Mouse (Mus musculus): Measurements from ENCODE around the gene Asphd1. TPM values are rescaled to one million over a fixed set of nuclear protein-coding genes. Genes with fewer than 3 reads are reported as not detected.
"Not testable (repeated sequence)": the region's sequence is repeated elsewhere in the genome, so short reads cannot be mapped to it uniquely, and the experiment has no call there.

Gene Asphd1
- total RNA-seq, 1 experiment from 2014 or later, result not detected

DNA sequence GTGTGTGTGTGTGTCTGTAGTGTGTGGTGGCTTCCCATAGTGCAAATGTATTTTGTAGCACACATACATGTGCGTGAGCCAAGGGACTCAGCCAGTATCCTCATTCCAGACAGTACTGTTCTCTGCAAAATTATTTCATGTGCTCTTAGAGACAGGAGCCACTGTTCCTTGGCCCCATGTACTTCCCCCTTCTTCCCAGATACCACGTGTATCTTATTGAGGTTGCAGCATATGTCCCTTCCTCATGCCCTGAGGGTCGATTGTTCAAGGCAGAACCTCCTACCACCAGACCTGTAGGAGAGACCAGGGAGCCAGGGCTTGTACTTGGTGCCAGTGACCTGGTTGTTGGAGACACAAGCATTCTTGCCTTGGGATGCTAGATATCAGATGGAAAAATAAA lies 5.7 kb upstream of the Asphd1 start:
- ATAC-seq (replicated peaks; ENCODE audit: insufficient number of reproducible peaks, low FRiP score, low TSS enrichment, poor library complexity, severe bottlenecking), result no peak

DNA sequence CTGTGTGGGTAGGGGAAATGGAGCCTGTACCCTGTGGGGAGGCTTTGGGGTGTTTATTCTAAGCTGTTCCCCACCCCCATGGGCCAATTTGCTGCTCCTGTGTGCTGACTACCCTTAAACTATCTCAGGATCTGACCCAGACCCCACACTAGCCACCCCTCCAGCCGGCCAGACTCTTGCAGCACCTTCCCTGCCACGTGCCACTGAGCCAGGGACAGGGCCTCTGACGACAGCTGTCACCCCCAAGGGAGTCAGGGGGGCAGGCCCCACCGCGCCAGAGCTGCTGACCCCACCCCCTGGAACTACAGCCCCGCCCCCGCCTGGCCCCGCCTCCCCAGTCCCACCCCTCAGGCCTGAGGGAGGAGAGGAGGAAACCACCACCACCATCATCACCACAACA lies 3.3 kb upstream of the Asphd1 start:
- no peak for ATAC-seq (replicated peaks; ENCODE audit: insufficient number of reproducible peaks, low FRiP score, low TSS enrichment, poor library complexity, severe bottlenecking)

DNA sequence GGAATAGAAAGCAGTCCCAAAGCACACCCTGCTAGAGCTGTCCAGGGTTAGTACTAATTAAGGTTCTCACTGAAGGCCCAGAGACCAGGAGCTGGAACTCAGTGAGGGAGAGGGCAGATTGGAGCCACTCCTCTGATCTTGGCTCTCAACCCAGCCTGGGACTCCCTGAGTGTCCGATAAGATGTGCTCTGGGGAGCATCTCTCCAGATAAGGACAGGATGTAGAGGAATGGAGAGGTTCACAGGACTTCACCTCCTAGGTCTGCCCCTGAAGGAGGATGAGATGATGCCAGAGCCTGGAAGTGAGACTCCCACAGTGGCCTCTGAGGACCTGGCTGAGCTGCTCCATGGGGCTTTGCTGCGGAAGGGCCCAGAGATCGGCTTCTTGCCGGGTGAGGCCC lies 2.4 kb upstream of the Asphd1 start:
- no peak for ATAC-seq (replicated peaks; ENCODE audit: insufficient number of reproducible peaks, low FRiP score, low TSS enrichment, poor library complexity, severe bottlenecking)

DNA sequence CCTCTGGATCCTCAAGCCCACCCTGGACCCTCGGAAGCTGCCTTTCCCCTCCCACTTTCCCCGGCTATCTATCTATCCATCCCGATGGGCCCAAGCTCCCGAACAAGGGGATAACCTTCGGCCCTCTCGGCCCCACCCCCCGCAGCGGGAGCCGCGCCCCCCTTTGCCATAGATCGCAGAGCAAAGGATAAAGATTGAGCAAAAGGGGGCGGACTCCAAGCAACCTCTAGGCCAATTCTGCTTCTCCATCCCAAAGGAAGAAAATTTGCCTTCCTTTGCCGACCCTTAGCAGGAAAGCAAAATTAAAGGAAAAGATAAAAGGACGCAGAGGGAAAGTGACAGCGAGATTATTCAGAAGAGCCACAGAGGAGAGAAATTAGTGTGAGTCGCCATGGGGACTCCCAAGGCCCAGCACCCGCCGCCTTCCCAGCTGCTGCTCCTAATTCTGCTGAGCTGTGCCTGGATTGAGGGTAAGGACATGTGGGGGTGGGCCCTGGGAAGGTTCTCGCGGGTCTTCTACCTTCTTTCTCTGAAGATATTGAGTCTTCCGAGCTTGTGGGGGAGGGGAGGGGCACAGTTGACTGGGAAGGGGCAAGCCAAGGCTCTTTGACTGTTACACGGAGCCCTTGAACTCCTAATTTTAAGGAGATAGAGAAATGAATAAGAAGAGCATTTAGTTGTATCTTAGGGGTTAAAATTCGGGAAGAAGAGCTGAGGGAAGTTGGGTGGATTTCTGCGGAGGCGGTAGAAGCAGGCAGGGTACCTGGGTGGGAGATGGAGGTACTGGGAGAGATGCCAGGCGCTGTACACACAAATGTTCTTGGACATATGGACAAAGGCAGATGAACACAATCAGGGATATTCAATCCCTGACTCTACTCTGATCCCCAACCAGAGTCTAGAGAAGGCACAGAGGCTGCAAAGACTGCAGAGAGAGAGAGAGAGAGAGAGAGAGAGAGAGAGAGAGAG lies 1.5 kb upstream of the Asphd1 start:
- ATAC-seq (replicated peaks; ENCODE audit: insufficient number of reproducible peaks, low FRiP score, low TSS enrichment, poor library complexity, severe bottlenecking), result no peak

DNA sequence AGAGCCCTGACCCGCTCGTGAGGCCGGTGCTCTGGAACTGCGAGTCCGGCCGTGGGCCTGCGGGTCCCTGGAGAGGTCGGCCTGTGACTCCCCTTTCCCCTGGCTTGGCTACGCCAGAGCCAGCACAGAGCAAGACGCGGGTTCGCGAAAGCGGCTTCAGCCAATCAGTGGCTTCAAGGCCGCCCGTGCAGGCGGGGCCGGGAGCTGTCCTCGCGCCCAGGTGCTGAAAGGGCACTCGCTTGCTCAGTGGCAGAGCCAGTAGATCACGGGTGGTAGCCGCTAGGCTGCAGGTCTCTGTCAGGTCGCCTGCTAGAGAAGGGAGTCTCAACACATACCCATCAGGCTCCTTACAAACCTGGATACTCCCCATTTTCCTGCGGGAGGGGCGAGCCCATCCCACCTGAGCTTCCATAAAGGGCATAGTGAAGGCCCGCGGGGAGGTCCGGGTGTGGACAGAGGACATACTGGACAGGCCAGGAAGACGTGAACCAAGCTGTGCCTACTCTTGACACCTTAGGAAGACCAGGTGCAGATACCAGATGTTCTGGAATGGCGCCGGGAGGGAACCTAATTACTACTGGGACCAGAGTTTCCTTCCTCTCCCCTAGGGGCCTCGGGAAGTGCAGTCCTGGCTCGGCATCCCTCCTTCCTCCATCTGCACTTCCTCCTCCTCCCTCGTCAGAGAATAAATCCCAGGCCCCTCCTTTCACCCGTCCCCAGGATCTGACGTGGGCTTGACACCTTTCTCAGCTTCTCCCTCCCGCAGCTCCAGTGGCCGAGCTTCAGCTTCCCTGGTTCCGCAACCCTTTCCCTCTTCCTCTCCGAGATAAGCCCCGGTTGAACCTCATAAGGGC lies 638 bp upstream of the Asphd1 start, which contains the start of gene Sez6l2:
Gene Sez6l2, plus strand, starts transcription at position 771 of the 854 bp plus-strand sequence.
- peak; percentile 68 for ATAC-seq (replicated peaks; ENCODE audit: insufficient number of reproducible peaks, low FRiP score, low TSS enrichment, poor library complexity, severe bottlenecking)

DNA sequence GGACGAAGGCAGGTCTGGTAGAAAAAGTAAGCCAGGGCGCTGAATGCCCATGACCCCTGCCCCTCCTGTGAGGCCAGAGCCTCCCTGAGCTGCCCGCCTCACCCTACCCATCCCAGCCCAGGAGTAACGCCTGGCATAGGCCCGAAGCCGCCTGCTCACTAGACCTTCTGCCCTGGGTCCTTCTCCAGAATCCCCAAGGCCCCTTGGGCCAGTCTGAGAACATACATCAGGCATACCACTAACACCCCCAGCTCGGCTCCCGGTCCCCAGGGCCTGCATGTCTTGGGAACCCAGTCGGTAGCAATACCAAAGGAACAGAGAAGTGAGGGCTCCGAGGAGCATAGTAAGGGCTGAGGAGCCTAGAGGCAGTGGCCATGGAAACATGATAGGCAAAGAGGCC lies 756 bp downstream of the Asphd1 start:
- ATAC-seq (replicated peaks; ENCODE audit: insufficient number of reproducible peaks, low FRiP score, low TSS enrichment, poor library complexity, severe bottlenecking), result no peak

DNA sequence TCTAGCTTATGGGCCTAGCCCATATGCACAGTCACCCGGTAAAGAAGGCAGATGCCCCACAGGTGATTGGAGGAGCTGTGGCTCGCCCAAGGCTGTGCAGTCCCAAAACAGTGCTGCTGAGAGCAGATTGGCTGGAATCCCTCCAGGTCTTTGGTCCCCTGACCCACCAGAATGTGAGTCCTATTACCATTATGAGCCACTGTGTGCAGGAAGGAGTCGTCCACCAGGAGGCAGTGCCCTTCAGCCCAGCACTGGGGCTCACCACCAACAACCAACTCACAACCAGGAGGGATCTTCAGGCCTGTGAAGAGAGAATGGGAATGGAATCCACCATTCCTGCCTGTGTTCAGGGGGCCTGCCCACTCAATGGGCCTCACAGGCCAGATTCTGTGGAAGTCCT lies 2.9 kb downstream of the Asphd1 start:
- ATAC-seq (replicated peaks; ENCODE audit: insufficient number of reproducible peaks, low FRiP score, low TSS enrichment, poor library complexity, severe bottlenecking), result 0 out of 2 replicates have a peak, but pooled peaks have one; percentile 29

DNA sequence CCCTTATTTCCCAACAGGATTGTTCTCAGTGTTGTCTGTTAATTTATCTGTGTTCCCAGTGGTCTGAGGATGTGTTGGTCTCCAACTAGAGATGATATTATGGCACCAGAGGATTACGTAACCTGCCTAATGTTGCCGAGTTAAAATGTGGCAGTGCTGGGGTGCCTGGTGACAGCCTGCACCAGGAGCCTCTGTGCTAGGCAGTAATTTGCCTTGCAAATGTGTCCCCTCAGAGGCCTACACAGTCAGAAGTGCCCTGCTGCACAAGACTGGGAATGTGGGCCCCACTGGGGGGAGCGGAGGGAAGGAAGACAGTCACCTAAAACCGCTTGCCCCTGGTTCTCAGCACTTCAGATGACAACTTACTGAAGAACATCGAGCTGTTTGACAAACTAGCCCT lies 7.6 kb downstream of the Asphd1 start:
- ATAC-seq (replicated peaks; ENCODE audit: insufficient number of reproducible peaks, low FRiP score, low TSS enrichment, poor library complexity, severe bottlenecking), result no peak

DNA sequence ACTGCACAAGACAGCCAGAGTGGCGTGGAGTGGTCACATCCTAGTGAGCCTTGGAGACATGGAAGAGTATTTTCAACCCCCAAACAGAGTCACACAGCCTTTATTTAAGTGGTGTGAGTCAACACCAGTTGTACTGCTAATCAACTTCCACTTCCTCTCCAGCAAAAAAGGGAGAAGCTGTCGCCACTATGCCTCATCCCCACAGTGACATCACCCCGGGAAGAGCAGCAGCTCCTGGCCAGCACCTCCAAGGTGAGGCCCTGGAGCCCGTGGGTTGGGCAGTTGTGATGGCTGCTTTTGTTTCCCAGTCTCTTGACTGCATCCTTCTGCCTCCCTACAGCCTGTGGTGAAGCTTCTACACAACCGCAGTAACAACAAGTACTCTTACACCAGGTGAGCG lies 8.2 kb downstream of the Asphd1 start:
- ATAC-seq (replicated peaks; ENCODE audit: insufficient number of reproducible peaks, low FRiP score, low TSS enrichment, poor library complexity, severe bottlenecking), result no peak

DNA sequence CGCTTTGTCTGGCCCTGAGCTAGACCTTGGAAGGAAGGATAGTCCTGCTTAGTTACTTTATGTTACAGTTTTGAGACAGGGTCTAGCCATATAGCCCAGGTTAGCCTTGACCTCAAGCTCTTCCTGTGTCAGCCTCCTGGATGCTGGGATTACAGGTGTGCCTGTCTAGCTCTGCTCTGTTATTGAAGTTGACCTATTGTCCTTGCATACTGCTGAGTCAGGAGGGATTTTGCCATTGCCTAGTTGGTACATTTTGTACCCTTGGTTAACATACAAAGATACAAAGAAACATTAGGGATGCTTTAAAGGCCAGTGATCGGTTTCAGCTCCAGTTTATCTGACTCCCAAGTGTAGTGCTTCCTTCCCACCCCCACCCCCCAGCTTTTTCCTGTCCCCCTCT lies 16.7 kb downstream of the Asphd1 start:
- no peak for ATAC-seq (replicated peaks; ENCODE audit: insufficient number of reproducible peaks, low FRiP score, low TSS enrichment, poor library complexity, severe bottlenecking)

DNA sequence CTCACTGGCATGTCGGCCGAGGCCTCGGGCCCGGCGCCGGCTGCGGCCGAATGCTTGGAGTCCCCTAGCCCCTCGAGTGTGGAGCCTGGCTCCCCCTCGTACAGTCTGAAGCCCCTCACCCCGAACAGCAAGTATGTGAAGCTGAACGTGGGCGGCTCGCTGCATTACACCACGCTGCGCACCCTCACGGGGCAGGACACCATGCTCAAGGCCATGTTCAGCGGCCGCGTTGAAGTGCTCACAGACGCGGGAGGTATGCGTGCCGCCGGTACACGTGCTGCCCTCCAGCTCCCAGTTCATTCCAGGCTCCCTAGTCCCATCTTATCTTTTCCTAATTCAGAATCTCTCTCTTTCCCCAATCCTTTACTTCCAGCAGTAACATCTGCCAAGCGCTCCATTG lies 20.3 kb downstream of the Asphd1 start:
- ATAC-seq (replicated peaks; ENCODE audit: insufficient number of reproducible peaks, low FRiP score, low TSS enrichment, poor library complexity, severe bottlenecking), result peak; percentile 59

DNA sequence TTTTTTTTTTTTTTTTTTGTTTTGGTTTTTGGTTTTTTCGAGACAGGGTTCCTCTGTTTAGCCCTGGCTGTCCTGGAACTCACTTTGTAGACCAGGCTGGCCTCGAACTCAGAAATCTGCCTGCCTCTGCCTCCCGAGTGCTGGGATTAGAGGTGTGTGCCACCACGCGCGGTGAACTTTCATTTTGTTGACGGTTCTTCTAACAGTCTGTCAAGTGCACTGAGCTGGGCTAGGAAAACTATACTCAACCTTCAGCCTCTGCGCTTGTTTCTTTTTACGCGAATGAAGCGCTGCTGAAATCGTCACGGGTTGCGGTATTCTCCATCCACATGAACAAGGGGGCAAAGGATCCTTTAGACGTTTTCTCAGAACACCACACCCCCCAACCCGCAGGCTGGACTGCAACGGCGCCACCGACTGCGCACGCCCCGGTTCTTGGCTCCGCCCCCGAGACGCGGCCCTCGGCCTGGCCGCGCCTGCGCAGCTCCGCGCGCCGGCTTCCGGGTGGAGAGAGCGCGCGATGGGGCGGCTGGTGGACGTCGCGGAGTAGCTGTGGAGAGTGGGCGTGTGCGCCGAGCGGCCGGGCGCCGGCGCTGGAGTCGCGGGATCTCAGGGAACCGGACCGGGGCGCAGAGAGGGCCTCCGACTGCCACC lies 20.9 kb downstream of the Asphd1 start, which contains the start of gene Kctd13:
Gene Kctd13, plus strand, starts transcription at position 496 of the 654 bp plus-strand sequence.
- ATAC-seq (replicated peaks; ENCODE audit: insufficient number of reproducible peaks, low FRiP score, low TSS enrichment, poor library complexity, severe bottlenecking), result peak; percentile 85

DNA sequence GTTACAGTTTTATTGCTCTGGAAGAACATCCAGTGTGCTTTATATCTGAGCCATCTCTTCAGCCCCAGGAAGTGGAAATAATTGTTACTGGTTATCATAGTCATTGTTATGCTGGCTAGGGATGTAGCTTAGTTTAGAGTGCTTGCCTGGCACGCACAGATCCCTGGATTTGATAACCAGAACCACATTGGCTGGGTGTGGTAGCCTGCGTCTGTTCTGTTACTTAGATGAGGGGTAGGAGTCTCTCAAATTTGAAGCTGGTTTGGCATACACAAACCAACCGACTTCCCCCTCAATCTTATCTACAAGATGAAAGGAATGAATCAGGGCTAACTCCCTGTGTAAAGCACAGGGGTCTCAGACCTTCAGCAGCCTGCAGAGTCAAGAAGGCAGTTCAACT lies 23.1 kb downstream of the Asphd1 start:
- no peak for ATAC-seq (replicated peaks; ENCODE audit: insufficient number of reproducible peaks, low FRiP score, low TSS enrichment, poor library complexity, severe bottlenecking)

DNA sequence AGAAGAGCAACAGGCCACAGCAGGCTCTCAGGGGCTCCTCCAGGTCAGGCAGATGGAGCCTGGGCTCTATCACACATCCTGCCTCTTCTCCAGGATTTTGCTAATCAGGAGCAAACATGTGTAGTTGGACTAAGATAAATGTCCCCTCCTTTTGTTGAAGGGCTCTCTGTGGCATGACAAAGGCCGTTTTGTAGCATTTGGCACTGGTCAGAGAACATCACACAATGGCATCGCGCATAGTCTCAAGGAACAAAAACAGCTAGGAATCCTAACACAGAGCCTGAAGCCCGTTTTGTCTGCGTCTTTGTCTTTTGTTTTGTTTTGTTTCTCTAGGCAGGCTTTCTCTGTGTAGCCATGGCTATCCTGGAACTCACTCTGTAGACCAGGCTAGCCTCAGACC lies 25.4 kb downstream of the Asphd1 start:
- ATAC-seq (replicated peaks; ENCODE audit: insufficient number of reproducible peaks, low FRiP score, low TSS enrichment, poor library complexity, severe bottlenecking), result no peak

DNA sequence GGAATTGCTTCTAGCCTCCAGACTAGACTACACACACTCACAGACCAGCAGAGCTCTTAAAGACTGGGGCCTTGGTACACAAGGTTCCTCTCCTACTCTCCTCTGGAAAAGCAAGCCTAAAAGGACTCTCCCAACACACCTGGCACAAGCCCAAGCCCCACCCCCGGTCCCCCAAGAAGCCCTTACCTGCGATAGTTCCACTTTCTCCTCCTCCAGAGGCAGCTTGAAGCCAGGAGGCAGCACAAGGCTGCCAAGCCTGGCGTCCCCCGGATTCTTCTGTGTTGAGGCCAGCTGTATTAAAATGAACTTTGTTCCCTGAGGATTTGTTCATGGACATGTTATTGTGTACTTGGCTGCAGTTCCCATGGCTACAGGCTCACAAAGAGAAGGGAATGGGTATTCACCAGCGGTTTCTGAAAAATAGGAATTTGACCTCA lies 26.7 kb downstream of the Asphd1 start, which contains the start of gene Tmem219:
Gene Tmem219, minus strand, starts transcription at position 294 of the 437 bp plus-strand sequence.
- no peak for ATAC-seq (replicated peaks; ENCODE audit: insufficient number of reproducible peaks, low FRiP score, low TSS enrichment, poor library complexity, severe bottlenecking)

DNA sequence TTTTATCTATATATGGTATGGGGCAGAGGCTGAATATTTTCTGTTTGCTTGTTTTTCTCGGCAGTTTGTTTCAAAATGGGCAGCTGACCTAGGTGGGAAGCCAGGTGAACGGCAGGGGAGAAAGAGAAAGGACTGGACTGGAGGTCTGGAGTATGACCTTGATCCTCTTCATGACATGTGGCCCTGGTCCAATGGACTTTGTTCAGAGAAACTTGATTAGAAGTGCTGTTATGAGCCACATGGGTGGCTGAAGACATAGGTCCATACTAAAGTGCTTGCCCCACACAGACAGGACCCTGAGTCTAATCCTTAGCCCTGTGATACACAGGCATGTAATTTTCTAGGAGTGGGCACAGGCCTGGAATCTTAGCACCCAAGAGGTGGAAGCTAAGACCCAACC lies 27.8 kb downstream of the Asphd1 start:
- no peak for ATAC-seq (replicated peaks; ENCODE audit: insufficient number of reproducible peaks, low FRiP score, low TSS enrichment, poor library complexity, severe bottlenecking)

DNA sequence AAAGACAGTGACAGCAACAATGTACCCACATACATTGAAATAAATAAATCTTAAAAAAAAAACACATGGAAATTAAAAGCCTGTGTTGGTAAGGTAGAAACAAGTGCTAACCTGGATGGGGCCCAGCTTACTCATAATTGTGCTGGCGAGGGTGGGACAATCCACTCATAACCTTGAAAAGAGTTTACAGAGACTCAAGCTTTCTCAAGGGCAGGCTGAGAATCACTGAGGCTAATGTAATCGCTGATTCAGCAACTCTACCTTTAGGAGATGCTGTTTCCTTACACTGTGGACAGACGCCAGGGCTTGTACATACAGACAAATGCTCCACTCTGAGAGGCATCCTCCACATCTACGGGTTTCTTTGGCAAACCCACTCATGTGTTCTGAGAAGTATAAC lies 29.4 kb downstream of the Asphd1 start:
- ATAC-seq (replicated peaks; ENCODE audit: insufficient number of reproducible peaks, low FRiP score, low TSS enrichment, poor library complexity, severe bottlenecking), result no peak

DNA sequence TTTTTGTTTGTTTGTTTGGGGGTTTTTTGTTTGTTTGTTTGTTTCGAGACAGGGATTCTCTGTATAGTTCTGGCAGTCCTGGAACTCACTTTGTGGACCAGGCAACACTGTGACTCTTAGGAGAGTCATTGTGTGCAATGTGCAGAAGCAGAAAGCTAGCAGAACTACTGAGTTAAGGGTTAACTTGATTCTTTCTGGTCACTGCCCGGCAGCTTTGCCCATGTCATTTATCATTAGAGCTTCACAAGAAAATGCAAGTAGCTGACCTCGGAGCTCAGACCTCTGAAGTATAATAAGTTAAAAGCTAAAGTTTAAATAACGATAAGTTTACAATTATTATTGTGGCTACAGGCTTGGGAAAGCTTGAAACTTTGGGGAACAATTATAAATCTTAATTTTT lies 31.0 kb downstream of the Asphd1 start:
- not testable (repeated sequence) for ATAC-seq (replicated peaks; ENCODE audit: insufficient number of reproducible peaks, low FRiP score, low TSS enrichment, poor library complexity, severe bottlenecking)

DNA sequence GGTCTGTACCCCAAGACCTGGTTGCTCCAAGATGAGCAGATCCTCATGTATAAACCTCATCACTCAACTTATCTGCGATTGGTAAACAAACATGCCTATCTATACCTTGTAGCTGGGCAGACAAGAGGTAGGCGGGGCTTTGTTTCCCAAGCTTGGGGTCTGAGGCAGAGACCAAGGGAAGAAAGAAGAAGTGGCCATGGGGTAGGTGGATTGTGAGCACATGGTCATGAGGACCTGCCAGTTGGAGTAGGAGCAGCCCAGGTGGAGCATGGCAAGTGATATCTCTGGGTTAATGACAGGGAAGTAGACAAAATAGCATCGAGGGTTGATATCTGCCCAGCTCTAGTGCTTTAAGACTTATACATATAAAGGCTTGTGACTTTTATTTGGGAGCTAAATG lies 34.5 kb downstream of the Asphd1 start:
- no peak for ATAC-seq (replicated peaks; ENCODE audit: insufficient number of reproducible peaks, low FRiP score, low TSS enrichment, poor library complexity, severe bottlenecking)

Data from monocyte, adult 5-6 weeks (primary cell).